Mouse (Mus musculus): ENCODE results near the gene Gm10401. TPM values are rescaled to one million over a fixed set of nuclear protein-coding genes. Genes with fewer than 3 reads are reported as not detected.

Gene Gm10401
- 34.9 and 38.1 TPM in 2 replicates for polyA plus RNA-seq (2015; fragmentation: Nextera tagmentation; extraction: Ambion mirVana)

- no peak within 1 kb of the TSS for H3K27ac ChIP-seq (ENCODE audit: low read length)
- WGBS, result 96% methylated on average over 8 of the region's 8 CpGs
- H3K4me2 ChIP-seq (ENCODE audit: low read length), result no peak within 1 kb of the TSS
- no peak for ATAC-seq
- H3K4me3 ChIP-seq (replicated peaks; ENCODE audit: low read length), result no peak within 1 kb of the TSS
- no peak within 1 kb of the TSS for H3K9ac ChIP-seq (replicated peaks; ENCODE audit: low read depth, low read length)
- H3K27me3 ChIP-seq (replicated peaks; ENCODE audit: control insufficient read depth, insufficient read depth, low read length), result no peaks in the 10 kb centered on the region
- no peaks in the 10 kb centered on the region for H3K9me3 ChIP-seq (ENCODE audit: control insufficient read depth, low read length)
- no peaks in the 10 kb centered on the region for H3K4me1 ChIP-seq (replicated peaks; ENCODE audit: control insufficient read depth, insufficient read depth, low read length)
- peaks cover 22% of the 10 kb centered on the region for H3K36me3 ChIP-seq (ENCODE audit: control insufficient read depth, insufficient read depth)
Observed at GRCm38 (mm10) chr5:115098195-115098594, at the start of gene Gm10401. Gene Gm10401, minus strand, starts transcription at chr5:115098295.

DNA sequence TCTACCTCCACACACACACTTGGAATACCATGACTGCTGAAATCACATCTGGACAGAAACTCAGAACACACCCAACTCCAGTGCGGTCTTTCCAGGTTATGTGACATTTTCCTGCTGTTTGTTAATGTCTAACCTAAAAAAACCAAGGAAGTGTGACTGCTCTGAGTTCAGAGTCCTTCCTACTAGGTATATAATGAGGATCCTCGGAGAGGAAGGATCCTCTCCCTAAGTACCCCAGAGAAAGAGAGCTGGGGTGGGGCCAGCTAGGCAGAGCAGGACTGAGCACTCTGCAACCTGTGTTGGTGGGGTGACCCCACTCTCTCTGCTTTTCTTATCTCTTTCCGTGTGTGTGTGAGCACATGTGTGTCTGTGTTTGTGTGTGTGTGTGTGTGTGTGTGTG, 49.3 kb upstream of the Gm10401 start:
- Histone ChIP-seq H3K27ac (ENCODE audit: low read length) (no peak overlapping the region), H3K9me3 (ENCODE audit: control insufficient read depth, low read length) (no peaks in the 10 kb centered on the region), H3K36me3 (ENCODE audit: control insufficient read depth, insufficient read depth) (peaks cover 22% of the 10 kb centered on the region), H3K4me1 (replicated peaks; ENCODE audit: control insufficient read depth, insufficient read depth, low read length) (peaks cover 12% of the 10 kb centered on the region), H3K4me3 (replicated peaks; ENCODE audit: low read length) (no peak overlapping the region), H3K9ac (replicated peaks; ENCODE audit: low read depth, low read length) (no peak overlapping the region), H3K4me2 (ENCODE audit: low read length) (no peak overlapping the region), H3K27me3 (replicated peaks; ENCODE audit: control insufficient read depth, insufficient read depth, low read length) (no peaks in the 10 kb centered on the region)
- WGBS, result 86% methylated on average over 3 of the region's 3 CpGs
- no peak for ATAC-seq

GRCm38 (mm10) chr5:115146747-115147130, 48.6 kb upstream of the Gm10401 start:
- Histone ChIP-seq H3K36me3 (ENCODE audit: control insufficient read depth, insufficient read depth) (peaks cover 22% of the 10 kb centered on the region), H3K27me3 (replicated peaks; ENCODE audit: control insufficient read depth, insufficient read depth, low read length) (no peaks in the 10 kb centered on the region)
- no peak for ATAC-seq

DNA sequence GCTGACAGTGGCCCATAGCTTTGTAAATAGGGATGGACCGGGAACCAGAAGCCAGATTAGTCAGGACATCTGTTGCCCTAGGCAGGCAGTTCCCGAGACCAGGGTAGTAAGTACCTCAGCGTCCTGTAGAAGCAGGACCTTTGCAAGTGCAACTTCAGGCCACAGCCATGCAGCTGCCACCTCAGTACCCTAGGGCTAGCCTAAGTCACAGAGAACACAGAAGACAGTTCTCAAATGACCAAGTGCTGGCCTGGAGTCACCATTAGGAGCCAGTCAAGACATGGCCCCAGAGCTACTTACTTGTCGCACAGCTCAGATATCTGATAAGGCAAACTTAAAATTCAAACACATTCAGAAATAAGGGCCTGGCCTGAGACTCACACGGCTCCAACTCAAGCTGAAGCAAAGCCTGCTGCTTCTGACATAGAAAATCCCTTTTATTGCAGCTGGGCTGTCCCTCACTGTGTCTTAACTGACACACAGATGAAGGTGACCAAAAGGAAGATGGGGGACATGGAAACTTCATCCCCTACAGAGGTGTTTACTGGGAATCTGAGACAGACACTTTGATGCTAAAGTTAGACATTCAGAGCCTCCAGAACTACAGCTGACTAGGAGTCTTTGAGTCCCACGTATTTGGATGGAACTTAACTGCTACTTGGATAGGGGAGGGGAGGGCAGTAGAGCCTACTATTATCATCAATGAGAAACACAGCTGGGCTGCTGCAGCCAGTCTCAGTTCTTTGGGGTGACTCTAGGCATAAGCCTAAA, 48.1 kb upstream of the Gm10401 start:
- H3K9me3 ChIP-seq (ENCODE audit: control insufficient read depth, low read length), result no peaks in the 10 kb centered on the region
- 84% methylated on average over 6 of the region's 6 CpGs for WGBS
- no peak for ATAC-seq
- peaks cover 12% of the 10 kb centered on the region for H3K4me1 ChIP-seq (replicated peaks; ENCODE audit: control insufficient read depth, insufficient read depth, low read length)
- H3K4me3 ChIP-seq (replicated peaks; ENCODE audit: low read length), result no peak overlapping the region
- no peak overlapping the region for H3K4me2 ChIP-seq (ENCODE audit: low read length)
- H3K36me3 ChIP-seq (ENCODE audit: control insufficient read depth, insufficient read depth), result peaks cover 22% of the 10 kb centered on the region
- no peak overlapping the region for H3K27ac ChIP-seq (ENCODE audit: low read length)
- H3K9ac ChIP-seq (replicated peaks; ENCODE audit: low read depth, low read length), result no peak overlapping the region
- H3K27me3 ChIP-seq (replicated peaks; ENCODE audit: control insufficient read depth, insufficient read depth, low read length), result no peaks in the 10 kb centered on the region

More at GRCm38 (mm10) chr5:115146747-115147130, 48.6 kb upstream of the Gm10401 start:
- Histone ChIP-seq H3K4me3 (replicated peaks; ENCODE audit: low read length) (no peak overlapping the region), H3K4me1 (replicated peaks; ENCODE audit: control insufficient read depth, insufficient read depth, low read length) (peaks cover 12% of the 10 kb centered on the region), H3K9ac (replicated peaks; ENCODE audit: low read depth, low read length) (no peak overlapping the region), H3K27ac (ENCODE audit: low read length) (no peak overlapping the region), H3K9me3 (ENCODE audit: control insufficient read depth, low read length) (no peaks in the 10 kb centered on the region), H3K4me2 (ENCODE audit: low read length) (no peak overlapping the region)

GRCm38 (mm10) chr5:115145253-115145968, 47.3 kb upstream of the Gm10401 start:
- Histone ChIP-seq H3K9ac (replicated peaks; ENCODE audit: low read depth, low read length) (no peak overlapping the region), H3K27ac (ENCODE audit: low read length) (no peak overlapping the region), H3K9me3 (ENCODE audit: control insufficient read depth, low read length) (no peaks in the 10 kb centered on the region), H3K36me3 (ENCODE audit: control insufficient read depth, insufficient read depth) (peaks cover 21% of the 10 kb centered on the region), H3K4me2 (ENCODE audit: low read length) (no peak overlapping the region), H3K4me1 (replicated peaks; ENCODE audit: control insufficient read depth, insufficient read depth, low read length) (peaks cover 12% of the 10 kb centered on the region), H3K4me3 (replicated peaks; ENCODE audit: low read length) (no peak overlapping the region), H3K27me3 (replicated peaks; ENCODE audit: control insufficient read depth, insufficient read depth, low read length) (no peaks in the 10 kb centered on the region)
- 74% methylated on average over 11 of the region's 11 CpGs for WGBS
- no peak for ATAC-seq

- no peak overlapping the region for H3K4me3 ChIP-seq (replicated peaks; ENCODE audit: low read length)
- H3K4me2 ChIP-seq (ENCODE audit: low read length), result no peak overlapping the region
- WGBS, result 73% methylated on average over 6 of the region's 6 CpGs
- no peak overlapping the region for H3K27ac ChIP-seq (ENCODE audit: low read length)
- H3K4me1 ChIP-seq (replicated peaks; ENCODE audit: control insufficient read depth, insufficient read depth, low read length), result peaks cover 12% of the 10 kb centered on the region
- ATAC-seq, result no peak
- peaks cover 12% of the 10 kb centered on the region for H3K36me3 ChIP-seq (ENCODE audit: control insufficient read depth, insufficient read depth)
- H3K9me3 ChIP-seq (ENCODE audit: control insufficient read depth, low read length), result no peaks in the 10 kb centered on the region
- no peak overlapping the region for H3K9ac ChIP-seq (replicated peaks; ENCODE audit: low read depth, low read length)
- no peaks in the 10 kb centered on the region for H3K27me3 ChIP-seq (replicated peaks; ENCODE audit: control insufficient read depth, insufficient read depth, low read length)
Observed at GRCm38 (mm10) chr5:115144471-115144870, 46.4 kb upstream of the Gm10401 start.

GRCm38 (mm10) chr5:115143552-115143951, 45.5 kb upstream of the Gm10401 start:
- H3K4me1 ChIP-seq (replicated peaks; ENCODE audit: control insufficient read depth, insufficient read depth, low read length), result peaks cover 12% of the 10 kb centered on the region
- H3K9me3 ChIP-seq (ENCODE audit: control insufficient read depth, low read length), result no peaks in the 10 kb centered on the region
- ATAC-seq, result peak; percentile 84
- H3K36me3 ChIP-seq (ENCODE audit: control insufficient read depth, insufficient read depth), result peaks cover 8% of the 10 kb centered on the region; the same call in 1 of the 2 replicates
- H3K9ac ChIP-seq (replicated peaks; ENCODE audit: low read depth, low read length), result no peak overlapping the region
- no peaks in the 10 kb centered on the region for H3K27me3 ChIP-seq (replicated peaks; ENCODE audit: control insufficient read depth, insufficient read depth, low read length)
- H3K4me2 ChIP-seq (ENCODE audit: low read length), result no peak overlapping the region
- WGBS, result 50% methylated on average over 10 of the region's 10 CpGs
- H3K4me3 ChIP-seq (replicated peaks; ENCODE audit: low read length), result no peak overlapping the region
- peak overlapping the region; percentile 21; the same call in 1 of the 2 replicates for H3K27ac ChIP-seq (ENCODE audit: low read length)

- H3K27me3 ChIP-seq (replicated peaks; ENCODE audit: control insufficient read depth, insufficient read depth, low read length), result no peaks in the 10 kb centered on the region
- no peak for ATAC-seq
- H3K4me1 ChIP-seq (replicated peaks; ENCODE audit: control insufficient read depth, insufficient read depth, low read length), result peaks cover 12% of the 10 kb centered on the region
- no peak overlapping the region for H3K9ac ChIP-seq (replicated peaks; ENCODE audit: low read depth, low read length)
- no peak overlapping the region for H3K4me3 ChIP-seq (replicated peaks; ENCODE audit: low read length)
- peaks cover 3% of the 10 kb centered on the region; the same call in 1 of the 2 replicates for H3K36me3 ChIP-seq (ENCODE audit: control insufficient read depth, insufficient read depth)
- WGBS, result 84% methylated on average over 9 of the region's 9 CpGs
- H3K27ac ChIP-seq (ENCODE audit: low read length), result no peak overlapping the region
- no peak overlapping the region for H3K4me2 ChIP-seq (ENCODE audit: low read length)
- no peaks in the 10 kb centered on the region for H3K9me3 ChIP-seq (ENCODE audit: control insufficient read depth, low read length)
Observed at GRCm38 (mm10) chr5:115142166-115142697, 44.1 kb upstream of the Gm10401 start.

DNA sequence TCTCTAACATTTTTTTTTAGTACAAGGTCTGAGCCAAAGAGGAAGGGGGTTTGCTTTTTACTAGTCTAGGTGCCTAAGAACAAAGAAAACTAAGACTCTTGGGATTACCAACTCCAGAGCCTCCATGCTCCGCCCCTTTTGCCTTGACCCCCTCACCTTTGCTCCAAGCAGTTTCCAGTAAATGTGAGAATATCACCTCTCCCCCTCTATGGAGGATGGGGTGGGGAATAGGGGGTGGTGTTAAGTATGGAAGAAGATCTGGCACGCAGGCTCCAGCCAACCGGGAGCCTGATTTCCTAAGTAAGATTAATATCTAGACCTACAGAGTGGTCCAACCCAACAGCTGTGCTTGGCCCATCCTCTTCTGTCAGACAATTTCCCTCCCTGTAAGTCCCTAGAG, 42.6 kb upstream of the Gm10401 start:
- Histone ChIP-seq H3K27ac (ENCODE audit: low read length) (no peak overlapping the region), H3K27me3 (replicated peaks; ENCODE audit: control insufficient read depth, insufficient read depth, low read length) (no peaks in the 10 kb centered on the region), H3K9me3 (ENCODE audit: control insufficient read depth, low read length) (no peaks in the 10 kb centered on the region), H3K36me3 (ENCODE audit: control insufficient read depth, insufficient read depth) (no peaks in the 10 kb centered on the region), H3K4me1 (replicated peaks; ENCODE audit: control insufficient read depth, insufficient read depth, low read length) (peaks cover 12% of the 10 kb centered on the region), H3K4me3 (replicated peaks; ENCODE audit: low read length) (no peak overlapping the region), H3K4me2 (ENCODE audit: low read length) (no peak overlapping the region), H3K9ac (replicated peaks; ENCODE audit: low read depth, low read length) (no peak overlapping the region)
- ATAC-seq, result no peak
- WGBS, result 81% methylated on average over 3 of the region's 3 CpGs
